Mouse (Mus musculus) kidney, postnatal 0 days (tissue): ENCODE measurements around the gene Adamts17. TPM values are rescaled to one million over a fixed set of nuclear protein-coding genes. Genes with fewer than 3 reads are reported as not detected.

ENCODE experiments used
- ATAC-seq: fragments of 200-750 bp; cut with Nextera tagmentation; replicated peaks from 2 replicates; pipeline ENCODE4 v1.8.0; 2017; ENCODE audit warnings: low read depth, moderate number of reproducible peaks, moderate TSS enrichment, moderate library complexity; ENCODE audit not compliant: low FRiP score
- DNase-seq: peaks from one replicate; pipeline ENCODE4 v3.0.0-alpha.2; 2016; ENCODE audit warnings: low spot score
- H3K27ac ChIP-seq: fragments of 300-500 bp; sonication (generic); 2 replicates; pipeline ENCODE4 v1.5.1; 2014; ENCODE audit warnings: mild to moderate bottlenecking
- H3K27me3 ChIP-seq: fragments of 300-500 bp; sonication (generic); 2 replicates; pipeline ENCODE4 v1.6.1; 2014; ENCODE audit warnings: low read length, mixed read lengths; ENCODE audit not compliant: insufficient read depth
- H3K36me3 ChIP-seq: fragments of 300-500 bp; sonication (generic); 2 replicates; pipeline ENCODE4 v1.6.1; 2014; ENCODE audit warnings: low read length, mixed read lengths; ENCODE audit not compliant: insufficient read depth
- H3K4me1 ChIP-seq: fragments of 300-500 bp; sonication (generic); replicated peaks from 2 replicates; pipeline ENCODE4 v1.6.1; 2014; ENCODE audit warnings: antibody characterized with exemption, low read length, mixed read lengths; ENCODE audit not compliant: insufficient read depth
- H3K4me2 ChIP-seq: fragments of 300-500 bp; sonication (generic); 2 replicates; pipeline ENCODE4 v1.6.1; 2014; ENCODE audit warnings: mild to moderate bottlenecking, low read length, moderate library complexity, mixed read lengths
- H3K4me3 ChIP-seq: fragments of 300-500 bp; sonication (generic); replicated peaks from 2 replicates; pipeline ENCODE4 v1.5.1; 2014; ENCODE audit warnings: low read depth, low read length
- H3K9ac ChIP-seq: fragments of 300-500 bp; sonication (generic); 2 replicates; pipeline ENCODE4 v1.6.1; 2014; ENCODE audit warnings: low read depth, low read length
- H3K9me3 ChIP-seq: fragments of 300-500 bp; sonication (generic); replicated peaks from 2 replicates; pipeline ENCODE4 v1.6.1; 2016; ENCODE audit warnings: low read length, inconsistent platforms, mixed read lengths
- CTCF ChIP-seq: IDR thresholded peaks from 2 replicates; pipeline ENCODE4 v1.5.1; 2016; ENCODE audit warnings: antibody characterized with exemption, low read depth, mild to moderate bottlenecking, moderate library complexity
- WGBS: fragments of 180-500 bp; shearing (Covaris S2); extraction: QIAGEN DNeasy Blood & Tissue Kit; methylation state at CpG from one replicate; pipeline ENCODE4 v1.1.7; 2014; 5-methylcytosine and 5-hydroxymethylcytosine counted together
- polyA plus RNA-seq: library from polyadenylated mRNA; unstranded; fragments of >200 nt; fragmentation: Nextera tagmentation; extraction: Ambion mirVana; gene quantifications from 2 replicates; pipeline ENCODE4 v1.2.1, GENCODE M21; 2015

The Adamts17 gene
- polyA plus RNA-seq, 1 experiment from 2014 or later: 3.1 TPM

- 42% methylated on average over 2 of the region's 2 CpGs for WGBS
- Histone ChIP-seq H3K27me3 (no peaks in the 10 kb centered on the region), H3K9ac (no peak overlapping the region), H3K9me3 (no peaks in the 10 kb centered on the region), H3K36me3 (no peaks in the 10 kb centered on the region), H3K27ac (no peak overlapping the region), H3K4me1 (no peaks in the 10 kb centered on the region), H3K4me3 (no peak overlapping the region), H3K4me2 (no peak overlapping the region)
- no peak for ATAC-seq
- TF ChIP-seq CTCF: no peak
- no peak for DNase-seq
These were observed 295.6 kb downstream of the Adamts17 start for GRCm38 (mm10) chr7:67135140-67135539.

DNA sequence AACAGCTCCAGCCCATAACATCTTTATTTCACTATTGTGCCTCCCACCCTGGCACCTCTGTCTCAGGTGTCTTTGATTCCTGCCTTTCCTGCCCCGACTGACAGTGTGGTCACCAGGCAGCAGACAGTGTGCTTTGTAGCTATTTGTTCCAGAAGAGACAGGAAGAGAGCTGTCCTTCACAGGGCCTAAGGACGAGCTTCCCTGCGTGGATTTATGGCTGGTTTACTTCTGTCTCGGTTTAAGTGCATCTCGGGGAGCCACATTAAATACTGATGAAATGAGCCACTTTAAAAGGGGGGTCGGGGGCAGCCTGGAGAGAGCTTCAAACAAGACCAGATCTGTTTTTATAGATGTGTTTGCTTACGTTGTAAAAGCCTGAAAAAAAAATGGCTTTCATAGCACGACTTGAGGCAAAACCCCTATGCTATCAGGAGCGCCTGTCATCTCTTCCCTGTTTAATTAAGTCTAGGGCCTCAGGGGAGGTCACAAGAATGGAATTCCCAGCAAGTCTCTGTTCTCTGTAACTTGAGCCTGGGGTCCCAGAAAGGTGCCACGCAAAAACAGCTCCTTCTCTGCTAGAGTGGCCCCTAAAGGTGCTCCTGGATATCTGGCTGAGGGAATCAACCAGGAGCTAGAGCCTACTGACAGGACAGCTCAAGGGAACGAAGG, 302.9 kb downstream of the Adamts17 start:
- DNase-seq (peak; percentile 10), ATAC-seq (no peak)
- 11% methylated on average over 11 of the region's 11 CpGs for WGBS
- no peaks in the 10 kb centered on the region for H3K4me1 ChIP-seq
- H3K9me3 ChIP-seq: no peaks in the 10 kb centered on the region
- no peak overlapping the region for H3K4me3 ChIP-seq
- no peak overlapping the region for H3K9ac ChIP-seq
- H3K27ac ChIP-seq: no peak overlapping the region
- no peak overlapping the region for H3K4me2 ChIP-seq
- no peaks in the 10 kb centered on the region for H3K36me3 ChIP-seq
- H3K27me3 ChIP-seq: no peaks in the 10 kb centered on the region
- no peak for TF ChIP-seq CTCF

GRCm38 (mm10) chr7:67145748-67146147, 306.2 kb downstream of the Adamts17 start:
- 63% methylated on average over 7 of the region's 7 CpGs for WGBS
- ATAC-seq: no peak
- no peak overlapping the region for H3K27ac ChIP-seq

GRCm38 (mm10) chr7:67146151-67146550, 306.6 kb downstream of the Adamts17 start:
- H3K27ac ChIP-seq: no peak overlapping the region
- WGBS: 69% methylated on average over 6 of the region's 6 CpGs

More at GRCm38 (mm10) chr7:67145748-67146147, 306.2 kb downstream of the Adamts17 start:
- Histone ChIP-seq H3K4me1 (no peaks in the 10 kb centered on the region), H3K9me3 (no peaks in the 10 kb centered on the region), H3K4me3 (no peak overlapping the region), H3K36me3 (no peaks in the 10 kb centered on the region), H3K27me3 (no peaks in the 10 kb centered on the region), H3K4me2 (no peak overlapping the region), H3K9ac (no peak overlapping the region)
- no peak for DNase-seq
- no peak for TF ChIP-seq CTCF

DNA sequence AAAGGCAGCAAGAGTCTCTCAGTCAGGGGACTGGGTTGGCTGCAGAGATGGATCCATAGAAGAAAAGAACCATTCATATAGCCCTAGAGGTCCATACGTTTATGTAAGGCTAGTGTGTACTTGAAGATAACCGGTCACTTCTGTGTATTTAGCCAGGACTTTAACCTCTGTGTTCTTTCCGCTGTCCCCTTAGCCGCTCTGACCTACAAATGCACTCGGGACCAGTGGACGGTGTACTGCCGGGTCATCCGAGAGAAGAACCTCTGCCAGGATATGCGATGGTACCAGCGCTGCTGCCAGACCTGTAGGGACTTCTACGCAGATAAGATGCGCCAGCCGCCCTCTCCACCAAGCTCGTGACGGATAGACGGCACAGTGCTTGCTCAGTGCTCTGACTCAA, 310.2 kb downstream of the Adamts17 start:
- Histone ChIP-seq H3K4me1 (no peaks in the 10 kb centered on the region), H3K27me3 (no peaks in the 10 kb centered on the region), H3K4me2 (no peak overlapping the region), H3K36me3 (no peaks in the 10 kb centered on the region), H3K9me3 (no peaks in the 10 kb centered on the region), H3K4me3 (no peak overlapping the region), H3K27ac (no peak overlapping the region), H3K9ac (no peak overlapping the region)
- DNase-seq (no peak), ATAC-seq (no peak)
- 95% methylated on average over 16 of the region's 16 CpGs for WGBS
- TF ChIP-seq CTCF: no peak

More at GRCm38 (mm10) chr7:67146151-67146550, 306.6 kb downstream of the Adamts17 start:
- H3K9ac ChIP-seq: no peak overlapping the region
- H3K4me3 ChIP-seq: no peak overlapping the region
- no peak for ATAC-seq
- no peaks in the 10 kb centered on the region for H3K4me1 ChIP-seq
- no peaks in the 10 kb centered on the region for H3K9me3 ChIP-seq
- H3K4me2 ChIP-seq: no peak overlapping the region
- no peak for DNase-seq
- H3K36me3 ChIP-seq: no peaks in the 10 kb centered on the region
- TF ChIP-seq CTCF: no peak
- H3K27me3 ChIP-seq: no peaks in the 10 kb centered on the region

GRCm38 (mm10) chr7:67152626-67153025, 313.1 kb downstream of the Adamts17 start:
- H3K36me3 ChIP-seq: no peaks in the 10 kb centered on the region
- DNase-seq (no peak), ATAC-seq (no peak)
- H3K4me2 ChIP-seq: no peak overlapping the region
- no peaks in the 10 kb centered on the region for H3K9me3 ChIP-seq
- H3K4me3 ChIP-seq: no peak overlapping the region
- no peaks in the 10 kb centered on the region for H3K4me1 ChIP-seq
- no peak for TF ChIP-seq CTCF
- no peaks in the 10 kb centered on the region for H3K27me3 ChIP-seq
- H3K9ac ChIP-seq: no peak overlapping the region
- WGBS: 27% methylated on average over 3 of the region's 3 CpGs
- H3K27ac ChIP-seq: no peak overlapping the region

GRCm38 (mm10) chr7:67162135-67162534, 322.6 kb downstream of the Adamts17 start:
- no peak overlapping the region for H3K4me3 ChIP-seq
- H3K4me2 ChIP-seq: no peak overlapping the region
- no peak for TF ChIP-seq CTCF
- no peak for ATAC-seq
- no peaks in the 10 kb centered on the region for H3K9me3 ChIP-seq
- no peaks in the 10 kb centered on the region for H3K36me3 ChIP-seq
- H3K4me1 ChIP-seq: no peaks in the 10 kb centered on the region
- 92% methylated on average over 8 of the region's 8 CpGs for WGBS
- no peak overlapping the region for H3K27ac ChIP-seq
- DNase-seq: no peak
- no peaks in the 10 kb centered on the region for H3K27me3 ChIP-seq
- H3K9ac ChIP-seq: no peak overlapping the region
